Mouse (Mus musculus): ENCODE data around the gene Qrfp. TPM values are rescaled to one million over a fixed set of nuclear protein-coding genes. Genes with fewer than 3 reads are reported as not detected.

Gene Qrfp
- polyA plus RNA-seq, 2 experiments: 0.16 to 0.30 TPM

GRCm38 (mm10) chr2:31759751-31760460 is 50.5 kb downstream of the Qrfp start:
- TF ChIP-seq POLR2A (IDR thresholded peaks at IDR 0.05; ENCODE audit: borderline replicate concordance, extremely low read depth, insufficient read depth, insufficient read length): peak; percentile 43; the same call in 1 of the 2 replicates
- H3K4me2 ChIP-seq (replicated peaks; ENCODE audit: low read depth, low read length, severe bottlenecking): peak overlapping the region; percentile 69
- peak overlapping the region; percentile 95 for H3K4me3 ChIP-seq (replicated peaks; ENCODE audit: low read length)
- no peaks in the 10 kb centered on the region for H3K9me3 ChIP-seq (ENCODE audit: control insufficient read depth, low read length)
- ATAC-seq (ENCODE audit: low FRiP score, low read depth) (peak; percentile 94), DNase-seq (ENCODE audit: low spot score) (peak; percentile 93)
- peak overlapping the region; percentile 99 for H3K9ac ChIP-seq (ENCODE audit: low read depth, low read length, severe bottlenecking)
- H3K36me3 ChIP-seq (ENCODE audit: control insufficient read depth, insufficient read depth, low read length): no peaks in the 10 kb centered on the region
- H3K27me3 ChIP-seq (ENCODE audit: control insufficient read depth, insufficient read depth, low read length): no peaks in the 10 kb centered on the region
- peak overlapping the region; percentile 97 for H3K27ac ChIP-seq (replicated peaks; ENCODE audit: low read depth, low read length)
- WGBS: under 1% methylated on average over 33 of the region's 42 CpGs
- peaks cover 23% of the 10 kb centered on the region for H3K4me1 ChIP-seq (ENCODE audit: control insufficient read depth, insufficient read depth, low read length)

DNA sequence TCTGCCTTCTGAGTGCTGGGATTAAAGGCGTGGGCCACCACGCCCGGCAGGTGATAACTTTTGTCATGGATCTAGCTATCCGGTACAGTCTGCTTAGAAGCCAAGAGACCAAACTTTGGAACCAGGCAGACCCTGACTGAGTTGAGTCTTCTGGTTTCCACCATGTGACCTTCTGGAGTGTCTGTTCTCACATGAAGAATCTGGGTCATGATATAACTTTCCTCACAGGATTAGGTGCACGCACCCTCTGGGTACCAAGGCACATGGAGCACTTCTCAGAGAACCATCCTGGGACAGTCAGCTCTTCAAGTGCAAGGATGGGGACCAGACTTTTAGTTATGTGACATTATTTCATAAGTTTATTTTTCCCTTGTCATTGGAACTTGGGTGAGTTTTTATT is 51.4 kb downstream of the Qrfp start:
- 81% methylated on average over 5 of the region's 5 CpGs for WGBS
- Histone ChIP-seq H3K9ac (ENCODE audit: low read depth, low read length, severe bottlenecking) (peak overlapping the region; percentile 99), H3K27ac (replicated peaks; ENCODE audit: low read depth, low read length) (peak overlapping the region; percentile 97), H3K4me1 (ENCODE audit: control insufficient read depth, insufficient read depth, low read length) (peaks cover 23% of the 10 kb centered on the region), H3K4me3 (replicated peaks; ENCODE audit: low read length) (peak overlapping the region; percentile 95), H3K36me3 (ENCODE audit: control insufficient read depth, insufficient read depth, low read length) (no peaks in the 10 kb centered on the region), H3K4me2 (replicated peaks; ENCODE audit: low read depth, low read length, severe bottlenecking) (peak overlapping the region; percentile 69), H3K9me3 (ENCODE audit: control insufficient read depth, low read length) (no peaks in the 10 kb centered on the region), H3K27me3 (ENCODE audit: control insufficient read depth, insufficient read depth, low read length) (no peaks in the 10 kb centered on the region)
- no peak for DNase-seq (ENCODE audit: low spot score)
- ATAC-seq (ENCODE audit: low FRiP score, low read depth): no peak
- no peak for TF ChIP-seq POLR2A (IDR thresholded peaks at IDR 0.05; ENCODE audit: borderline replicate concordance, extremely low read depth, insufficient read depth, insufficient read length)

DNA sequence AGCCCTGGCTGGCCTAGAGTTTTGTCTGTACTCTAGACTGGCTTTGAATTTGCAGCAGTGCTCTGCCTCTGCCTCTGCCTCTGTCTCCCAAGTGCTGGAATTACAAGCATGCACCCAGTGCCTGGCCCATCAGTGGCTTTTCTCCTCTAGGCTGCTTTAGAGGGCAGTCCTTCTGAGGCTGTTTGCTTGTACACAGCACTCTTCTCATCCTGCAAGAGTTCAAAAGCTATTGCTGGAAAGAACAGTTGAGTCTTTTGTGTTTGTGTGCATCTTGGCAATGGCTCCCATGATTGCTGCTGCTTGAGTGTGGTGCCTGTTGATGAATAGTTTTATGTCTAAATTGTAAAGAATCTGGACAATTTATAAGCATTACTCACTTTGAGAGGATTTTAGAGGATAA is 52.9 kb downstream of the Qrfp start:
- no peak overlapping the region for H3K27ac ChIP-seq (replicated peaks; ENCODE audit: low read depth, low read length)
- H3K4me1 ChIP-seq (ENCODE audit: control insufficient read depth, insufficient read depth, low read length): peaks cover 11% of the 10 kb centered on the region
- no peak overlapping the region for H3K4me3 ChIP-seq (replicated peaks; ENCODE audit: low read length)
- DNase-seq (ENCODE audit: low spot score): no peak
- TF ChIP-seq POLR2A (IDR thresholded peaks at IDR 0.05; ENCODE audit: borderline replicate concordance, extremely low read depth, insufficient read depth, insufficient read length): no peak
- H3K4me2 ChIP-seq (replicated peaks; ENCODE audit: low read depth, low read length, severe bottlenecking): no peak overlapping the region
- no peak overlapping the region for H3K9ac ChIP-seq (ENCODE audit: low read depth, low read length, severe bottlenecking)
- H3K9me3 ChIP-seq (ENCODE audit: control insufficient read depth, low read length): no peaks in the 10 kb centered on the region
- no peak for ATAC-seq (ENCODE audit: low FRiP score, low read depth)
- no peaks in the 10 kb centered on the region for H3K36me3 ChIP-seq (ENCODE audit: control insufficient read depth, insufficient read depth, low read length)
- no peaks in the 10 kb centered on the region for H3K27me3 ChIP-seq (ENCODE audit: control insufficient read depth, insufficient read depth, low read length)

Other genes starting within 250 kb of the Qrfp start
- 59.4 and 63.2 TPM in 2 replicates for gene Fubp3, start 237.9 kb downstream of the Qrfp start, polyA plus RNA-seq (2012; rRNA removed)
- gene Fubp3, start 237.9 kb downstream of the Qrfp start, polyA plus RNA-seq (2014; fragmentation: Nextera tagmentation; extraction: Ambion mirVana): 86.3 and 90.8 TPM in 2 replicates
- 0.03 TPM in 1 of 2 replicates, not detected in the other for gene Prdm12, start 170.5 kb downstream of the Qrfp start, polyA plus RNA-seq (2012; rRNA removed)
- gene Prdm12, start 170.5 kb downstream of the Qrfp start, polyA plus RNA-seq (2014; fragmentation: Nextera tagmentation; extraction: Ambion mirVana): not detected in 2 replicates
- 43.4 and 49.7 TPM in 2 replicates for gene Exosc2, start 139.9 kb downstream of the Qrfp start, polyA plus RNA-seq (2012; rRNA removed)
- 46.6 and 47.6 TPM in 2 replicates for gene Exosc2, start 139.9 kb downstream of the Qrfp start, polyA plus RNA-seq (2014; fragmentation: Nextera tagmentation; extraction: Ambion mirVana)
- 104 and 128 TPM in 2 replicates for gene Abl1, start 122.2 kb downstream of the Qrfp start, polyA plus RNA-seq (2012; rRNA removed)
- gene Abl1, start 122.2 kb downstream of the Qrfp start, polyA plus RNA-seq (2014; fragmentation: Nextera tagmentation; extraction: Ambion mirVana): 49.0 and 54.9 TPM in 2 replicates
- 0.34 and 0.40 TPM in 2 replicates for gene Fibcd1, start 35.4 kb upstream of the Qrfp start, polyA plus RNA-seq (2012; rRNA removed)
- 0.17 and 0.28 TPM in 2 replicates for gene Fibcd1, start 35.4 kb upstream of the Qrfp start, polyA plus RNA-seq (2014; fragmentation: Nextera tagmentation; extraction: Ambion mirVana)
- gene Lamc3, start 76.7 kb upstream of the Qrfp start, polyA plus RNA-seq (2012; rRNA removed): 1.1 and 1.6 TPM in 2 replicates
- 0.68 and 0.84 TPM in 2 replicates for gene Lamc3, start 76.7 kb upstream of the Qrfp start, polyA plus RNA-seq (2014; fragmentation: Nextera tagmentation; extraction: Ambion mirVana)
- 28.2 and 35.4 TPM in 2 replicates for gene Aif1l, start 139.6 kb upstream of the Qrfp start, polyA plus RNA-seq (2012; rRNA removed)
- 32.3 and 44.7 TPM in 2 replicates for gene Aif1l, start 139.6 kb upstream of the Qrfp start, polyA plus RNA-seq (2014; fragmentation: Nextera tagmentation; extraction: Ambion mirVana)
- gene Nup214, start 163.9 kb upstream of the Qrfp start, polyA plus RNA-seq (2012; rRNA removed): 41.3 and 48.2 TPM in 2 replicates
- 65.2 and 70.7 TPM in 2 replicates for gene Nup214, start 163.9 kb upstream of the Qrfp start, polyA plus RNA-seq (2014; fragmentation: Nextera tagmentation; extraction: Ambion mirVana)